Mouse (Mus musculus) gastrocnemius, postnatal 10 days (tissue): ENCODE results near the gene Stxbp4. TPM values are rescaled to one million over a fixed set of nuclear protein-coding genes. Genes with fewer than 3 reads are reported as not detected.

Experiments used
- DNase-seq: peaks from one replicate; pipeline ENCODE4 v3.0.0; 2021; ENCODE audit warnings: mixed read lengths
- total RNA-seq, 2 experiments: library from RNA; stranded (reverse); gene quantifications; 2 replicates each; pipeline ENCODE4 v1.2.3; 2021

Stxbp4 gene
- total RNA-seq, 2 experiments from 2014 or later = 11.4 to 13.5 TPM

- no peak for DNase-seq
Measured at GRCm38 (mm10) chr11:90558359-90559047, 79.4 kb downstream of the Stxbp4 start.

- no peak for DNase-seq
Measured at GRCm38 (mm10) chr11:90556517-90556916, 81.4 kb downstream of the Stxbp4 start.

DNA sequence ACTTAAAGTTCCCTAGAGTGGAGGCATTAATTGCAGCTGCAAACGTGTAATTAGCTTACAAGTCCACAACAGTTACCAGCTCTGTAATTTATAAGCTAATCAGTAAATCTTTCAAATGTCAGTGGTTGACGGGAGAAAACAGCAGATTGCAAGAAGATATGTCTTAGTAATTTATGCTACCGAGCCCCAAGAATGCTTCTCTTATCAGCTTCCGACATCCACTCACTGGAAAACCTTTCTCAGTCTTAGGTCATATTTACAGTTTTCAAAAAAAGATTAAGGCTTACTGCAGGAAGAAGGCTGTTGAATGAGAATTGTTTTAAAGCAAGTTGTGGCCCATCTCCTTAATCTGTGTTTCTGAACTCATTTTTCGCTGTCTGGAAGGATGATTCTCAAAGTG, 83.9 kb downstream of the Stxbp4 start:
- DNase-seq = no peak

GRCm38 (mm10) chr11:90552303-90553201, 85.3 kb downstream of the Stxbp4 start:
- no peak for DNase-seq

DNA sequence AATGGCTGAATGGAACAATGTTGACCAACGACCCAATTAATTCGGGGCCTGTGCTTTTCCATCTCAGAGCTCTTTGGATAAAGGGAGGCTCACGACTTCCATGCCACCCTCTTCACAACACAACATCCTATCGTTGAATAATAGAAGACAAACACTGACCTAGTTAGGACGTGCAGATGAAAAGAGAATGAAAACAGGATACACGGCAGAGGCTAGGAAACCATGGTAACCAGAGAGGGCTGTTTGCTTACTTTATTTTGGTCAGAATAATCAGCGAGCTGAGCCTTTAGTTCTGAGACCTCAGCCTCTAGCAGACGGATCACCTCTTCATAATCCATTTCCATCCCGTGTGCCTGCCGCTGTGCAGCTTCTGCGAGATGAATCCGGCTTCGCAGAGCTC, 89.3 kb downstream of the Stxbp4 start:
- no peak for DNase-seq

GRCm38 (mm10) chr11:90538636-90539263, 99.1 kb downstream of the Stxbp4 start:
- no peak for DNase-seq

DNA sequence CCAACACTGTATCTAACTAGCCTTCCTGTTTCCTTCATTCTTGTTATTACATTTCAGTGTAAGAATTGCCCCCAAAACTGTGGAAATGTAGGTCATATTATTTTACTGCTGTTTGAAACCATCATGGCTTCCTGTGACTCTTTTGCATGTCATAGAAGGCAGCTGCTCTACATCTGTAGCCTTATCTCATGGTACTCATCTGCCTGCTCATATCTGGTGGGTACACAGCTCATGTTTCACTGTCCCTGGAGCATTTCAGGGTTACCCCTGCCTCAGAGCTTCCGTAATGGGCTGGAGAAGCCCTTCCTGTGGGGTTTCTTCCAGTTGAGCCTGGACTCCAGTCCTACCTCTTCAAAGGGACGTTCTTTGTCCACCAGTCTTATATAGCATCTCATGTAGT, 112.6 kb downstream of the Stxbp4 start:
- no peak for DNase-seq

GRCm38 (mm10) chr11:90521040-90521439, 116.8 kb downstream of the Stxbp4 start:
- no peak for DNase-seq

GRCm38 (mm10) chr11:90517750-90518149, 120.1 kb downstream of the Stxbp4 start:
- no peak for DNase-seq

GRCm38 (mm10) chr11:90512538-90513219, 125.2 kb downstream of the Stxbp4 start:
- no peak for DNase-seq

DNA sequence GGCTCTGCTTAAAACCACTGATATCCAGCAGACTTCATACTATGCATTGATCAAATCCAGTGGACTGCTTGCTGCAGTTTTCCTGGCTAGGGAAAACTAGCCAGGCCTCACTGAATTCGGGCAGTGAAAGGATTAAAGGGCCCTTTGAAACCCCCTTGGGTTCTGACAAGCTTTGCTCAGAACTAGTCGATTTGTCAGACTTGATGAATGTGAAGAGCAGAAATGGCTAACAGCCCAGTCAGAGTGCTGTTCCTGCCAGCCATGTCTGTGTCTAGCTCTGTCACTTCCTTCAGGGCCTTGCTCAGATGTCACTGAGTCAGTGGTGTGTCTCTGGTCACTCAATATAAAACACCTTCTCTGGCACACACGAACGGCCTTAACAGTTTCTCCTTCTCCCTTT, 136.0 kb downstream of the Stxbp4 start:
- DNase-seq = no peak

DNA sequence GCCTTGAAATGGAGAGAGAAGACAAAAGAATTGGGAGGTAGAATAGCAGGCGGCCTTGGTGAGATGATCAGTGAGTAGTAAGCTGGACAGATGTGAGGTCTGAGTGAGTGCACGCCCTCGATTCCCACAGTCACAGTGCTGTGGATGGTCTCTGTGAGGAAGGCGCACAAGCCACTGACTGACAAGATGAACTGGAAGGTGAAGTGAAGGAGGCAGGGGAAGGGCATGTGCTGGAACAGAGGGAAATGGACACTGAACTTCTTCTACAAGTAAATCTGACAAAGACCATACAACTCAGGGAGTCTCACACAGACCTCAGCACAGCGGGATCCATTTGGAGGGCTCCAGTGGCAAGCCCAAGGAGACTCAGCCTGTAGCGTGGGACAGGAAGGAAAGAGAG, 138.0 kb downstream of the Stxbp4 start:
- DNase-seq = no peak

- peak; percentile 48 for DNase-seq
Measured at GRCm38 (mm10) chr11:90498461-90498860, 139.4 kb downstream of the Stxbp4 start.

DNA sequence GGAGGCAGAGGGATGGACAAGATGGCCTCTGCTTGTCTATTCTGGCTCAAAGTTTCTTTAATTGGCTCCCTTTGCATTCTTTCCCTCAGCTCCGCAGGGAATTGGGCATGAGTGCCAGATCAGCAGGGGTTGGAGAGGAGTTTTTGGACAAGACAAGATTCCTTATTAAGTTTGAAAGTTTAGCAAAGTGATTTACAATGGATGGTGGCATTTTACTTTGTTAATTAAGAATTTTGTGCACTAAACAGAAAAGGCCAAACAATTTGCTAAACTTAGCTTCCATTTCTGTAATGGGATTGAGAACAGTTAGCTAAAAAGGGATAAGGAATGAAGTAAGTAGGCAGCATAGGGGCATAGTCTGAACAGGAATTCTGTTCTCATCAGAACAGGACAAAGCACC, 142.9 kb downstream of the Stxbp4 start:
- no peak for DNase-seq

GRCm38 (mm10) chr11:90492511-90492910, 145.4 kb downstream of the Stxbp4 start:
- no peak for DNase-seq

GRCm38 (mm10) chr11:90489166-90489565, 148.7 kb downstream of the Stxbp4 start:
- DNase-seq = no peak

GRCm38 (mm10) chr11:90487686-90488085, 150.2 kb downstream of the Stxbp4 start:
- no peak for DNase-seq

DNA sequence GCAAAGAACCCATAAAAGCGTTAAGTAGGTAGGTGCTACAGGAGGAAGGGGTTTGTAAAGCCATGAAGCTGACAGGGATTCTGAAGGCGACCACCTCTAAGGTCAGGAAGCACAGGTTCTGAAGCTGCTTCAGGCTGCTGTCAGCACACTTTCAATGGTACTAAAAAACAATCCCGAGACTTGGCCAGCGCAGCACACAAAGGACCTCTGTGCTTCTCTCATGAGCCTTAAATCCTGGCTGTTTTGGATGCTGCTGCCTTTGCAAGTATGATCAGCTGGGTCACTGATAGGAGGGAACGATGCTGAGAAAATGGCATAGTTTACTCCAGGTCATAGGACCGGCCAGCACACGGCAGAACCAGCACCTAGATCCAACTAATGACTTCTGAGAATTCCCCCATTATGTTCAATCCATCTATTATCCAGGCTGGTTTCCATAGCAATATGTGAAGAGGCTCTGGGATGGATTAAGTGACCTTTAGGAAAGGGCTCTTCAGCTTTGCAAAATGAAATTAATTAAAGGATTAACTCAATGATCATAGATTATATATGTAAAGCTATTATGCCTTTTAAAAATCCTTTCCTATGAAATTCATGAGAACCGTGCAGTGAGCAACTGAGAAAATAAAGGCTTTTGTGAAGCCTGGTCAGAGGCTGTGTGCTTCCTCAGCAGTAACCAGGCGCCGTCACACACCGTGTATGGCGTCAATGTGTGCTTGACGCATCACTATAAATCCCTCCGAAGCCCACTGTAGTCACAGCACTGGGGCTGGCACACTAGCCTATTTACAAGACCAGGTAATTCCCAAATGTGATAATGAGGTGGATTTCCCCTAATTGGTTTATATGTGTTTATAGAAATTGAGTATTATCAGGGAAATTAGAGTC, 152.9 kb downstream of the Stxbp4 start:
- DNase-seq = no peak

DNA sequence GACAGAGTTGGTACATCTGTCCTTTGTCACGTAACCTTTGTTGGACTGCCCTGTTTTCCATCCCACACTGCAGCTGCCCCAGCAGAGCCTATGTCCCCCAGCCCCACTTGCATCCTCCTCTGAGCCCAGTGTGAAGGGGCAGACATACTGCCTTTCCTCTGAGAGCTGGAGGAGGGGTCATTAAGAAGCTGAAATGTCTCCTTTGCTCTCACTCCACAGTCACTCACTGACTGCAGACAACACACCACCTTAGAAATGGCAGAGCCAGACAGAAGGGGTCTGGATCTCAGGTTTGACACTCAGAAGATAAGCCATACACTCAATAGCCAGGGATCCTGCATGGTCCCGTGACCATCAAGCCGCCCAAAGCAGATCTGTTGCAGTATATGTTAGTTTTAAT, 154.1 kb downstream of the Stxbp4 start:
- no peak for DNase-seq

DNA sequence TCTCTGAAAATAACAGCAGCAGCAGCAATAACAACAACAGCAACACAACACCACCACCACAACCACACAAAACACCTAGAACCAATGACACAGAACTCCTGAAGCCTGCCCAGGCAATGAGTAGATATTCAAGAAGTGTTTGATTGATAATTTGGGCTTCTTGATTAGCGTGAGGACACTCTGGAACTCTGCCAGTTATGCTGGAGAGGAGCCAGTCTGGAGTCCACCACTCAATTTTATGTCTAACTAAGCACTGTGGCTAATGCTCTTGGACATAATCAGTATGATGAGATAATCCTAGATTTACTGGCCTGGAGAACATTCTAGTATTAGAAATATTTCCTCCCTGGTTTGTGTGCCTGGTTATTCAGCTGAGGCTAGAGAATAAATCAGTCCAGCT, 156.1 kb downstream of the Stxbp4 start:
- DNase-seq = no peak

GRCm38 (mm10) chr11:90470271-90470670, 167.6 kb downstream of the Stxbp4 start:
- DNase-seq = no peak
